Mouse (Mus musculus) spleen, adult 2 months (tissue): ENCODE results near the gene Pla2g2e.

Experiments
- CTCF ChIP-seq: fragments of 200-500 bp; IDR thresholded peaks from 2 replicates; pipeline ENCODE4 v1.5.1; 2011; ENCODE audit warnings: mild to moderate bottlenecking, inconsistent platforms; ENCODE audit not compliant: insufficient read depth, insufficient read length, insufficient replicate concordance; ENCODE audit errors: extremely low read depth
- POLR2A ChIP-seq: fragments of 200-500 bp; IDR thresholded peaks from 2 replicates; pipeline ENCODE4 v1.6.1; 2011; ENCODE audit warnings: low read depth, low read length, inconsistent platforms

GRCm38 (mm10) chr4:138858446-138858845, 19.3 kb upstream of the Pla2g2e start:
- no peak for TF ChIP-seq CTCF
- TF ChIP-seq POLR2A = no peak
